Mouse (Mus musculus) cerebellum, adult 9-10 months (tissue): ENCODE measurements at regions not wholly inside any gene's neighbourhood (a gene's known extent, or its start where the extent isn't known, plus 50 kb on each side); places are given as distances from the start of the nearest gene placed in this dataset.
A peak's percentile ranks its signal among the peaks of the same experiment; 100 is the strongest.

ENCODE experiments used
- DNase-seq: peaks from one replicate; pipeline ENCODE4 v3.0.0; 2022

- no peak for DNase-seq
These were observed 57.8 kb upstream of the Zfand5 start for GRCm38 (mm10) chr19:21214253-21214652.

GRCm38 (mm10) chr19:21193461-21193860 lies 78.6 kb upstream of the Zfand5 start:
- no peak for DNase-seq

GRCm38 (mm10) chr19:21192576-21192975 lies 79.5 kb upstream of the Zfand5 start:
- no peak for DNase-seq

GRCm38 (mm10) chr19:21189216-21189615 lies 82.9 kb upstream of the Zfand5 start:
- no peak for DNase-seq

- DNase-seq: no peak
These were observed 85.4 kb upstream of the Zfand5 start for GRCm38 (mm10) chr19:21186656-21187055.

- DNase-seq: no peak
These were observed 86.1 kb upstream of the Zfand5 start for GRCm38 (mm10) chr19:21186016-21186415.

- no peak for DNase-seq
These were observed 89.0 kb upstream of the Zfand5 start for GRCm38 (mm10) chr19:21183028-21183427.

- no peak for DNase-seq
These were observed 92.2 kb upstream of the Zfand5 start for GRCm38 (mm10) chr19:21179886-21180285.

GRCm38 (mm10) chr19:21175426-21175831 lies 96.6 kb upstream of the Zfand5 start:
- DNase-seq: no peak

GRCm38 (mm10) chr19:21174636-21175035 lies 97.4 kb upstream of the Zfand5 start:
- DNase-seq: no peak

- no peak for DNase-seq
These were observed 98.1 kb upstream of the Zfand5 start for GRCm38 (mm10) chr19:21173896-21174483.

GRCm38 (mm10) chr19:21171191-21171590 lies 100.9 kb upstream of the Zfand5 start:
- no peak for DNase-seq

- DNase-seq: no peak
These were observed 101.3 kb upstream of the Zfand5 start for GRCm38 (mm10) chr19:21170785-21171184.

- no peak for DNase-seq
These were observed 105.1 kb upstream of the Zfand5 start for GRCm38 (mm10) chr19:21166939-21167338.

GRCm38 (mm10) chr19:21166465-21166860 lies 105.6 kb upstream of the Zfand5 start:
- no peak for DNase-seq

GRCm38 (mm10) chr19:21165763-21166464 lies 106.2 kb upstream of the Zfand5 start:
- DNase-seq: no peak

- no peak for DNase-seq
These were observed 108.1 kb upstream of the Zfand5 start for GRCm38 (mm10) chr19:21163978-21164377.

- no peak for DNase-seq
These were observed 111.1 kb upstream of the Zfand5 start for GRCm38 (mm10) chr19:21160946-21161345.

- no peak for DNase-seq
These were observed 112.6 kb upstream of the Zfand5 start for GRCm38 (mm10) chr19:21159189-21160137.

GRCm38 (mm10) chr19:21154162-21154561 lies 117.9 kb upstream of the Zfand5 start:
- no peak for DNase-seq

- peak; percentile 93 for DNase-seq
These were observed 120.1 kb upstream of the Zfand5 start for GRCm38 (mm10) chr19:21152027-21152426.

GRCm38 (mm10) chr19:21150849-21151248 lies 121.2 kb upstream of the Zfand5 start:
- peak; percentile 92 for DNase-seq

GRCm38 (mm10) chr19:21150241-21150640 lies 121.8 kb upstream of the Zfand5 start:
- DNase-seq: no peak
